Mouse (Mus musculus): ENCODE data around the gene Spock2. TPM values are rescaled to one million over a fixed set of nuclear protein-coding genes. Genes with fewer than 3 reads are reported as not detected.

Gene Spock2
- polyA plus RNA-seq, 1 experiment from 2014 or later: 19.2 TPM

DNA sequence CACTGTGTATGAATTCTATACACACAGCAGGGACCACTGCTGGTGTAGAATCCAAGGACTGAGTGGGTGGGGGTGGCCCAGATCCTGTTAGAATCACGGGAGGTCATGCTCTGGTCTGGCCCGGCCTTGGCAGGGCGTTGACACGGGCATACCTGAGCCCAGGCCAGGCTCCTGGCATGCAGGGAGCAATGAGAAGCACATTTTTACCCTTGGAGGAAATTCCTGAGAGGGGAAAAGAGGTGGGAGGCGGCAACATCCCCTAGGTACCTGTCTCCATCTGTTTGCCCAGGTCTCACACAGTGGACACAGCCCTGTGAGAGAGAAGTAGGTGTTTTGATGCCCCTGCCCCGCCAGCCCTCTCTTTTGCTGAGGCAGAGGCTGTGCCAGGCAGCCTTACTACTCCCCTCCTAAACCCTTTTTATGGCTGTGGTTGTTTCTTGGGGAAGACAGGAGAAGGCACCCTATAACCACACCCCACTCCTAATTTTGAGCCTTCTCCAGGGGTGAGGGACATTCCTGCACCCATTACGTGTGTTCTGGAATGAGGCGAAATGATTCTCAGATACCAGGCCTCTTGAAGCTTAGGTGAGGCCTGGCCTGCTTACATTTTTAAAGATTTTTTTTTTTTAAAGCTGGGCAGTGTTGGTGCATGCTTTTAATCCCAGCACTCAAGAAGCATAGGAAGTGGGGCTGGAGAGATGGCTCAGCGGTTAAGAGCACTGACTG lies 8.1 kb downstream of the Spock2 start:
- DNase-seq (ENCODE audit: low spot score): no peak
- no peak overlapping the region for H3K4me3 ChIP-seq (ENCODE audit: low read depth, low read length)
- peaks cover 3% of the 10 kb centered on the region; the same call in 1 of the 2 replicates for H3K27me3 ChIP-seq (ENCODE audit: control insufficient read depth, insufficient read depth, low read length)

GRCm38 (mm10) chr10:60115345-60116185 lies 9.5 kb downstream of the Spock2 start:
- Histone ChIP-seq H3K4me2 (replicated peaks; ENCODE audit: low read depth, low read length) (peak overlapping the region; percentile 22), H3K4me3 (ENCODE audit: low read depth, low read length) (peak overlapping the region; percentile 1; the same call in 1 of the 2 replicates), H3K36me3 (ENCODE audit: control insufficient read depth, insufficient read depth, low read length) (no peaks in the 10 kb centered on the region), H3K27me3 (ENCODE audit: control insufficient read depth, insufficient read depth, low read length) (0 out of 2 replicates have a peak, but pooled peaks cover under 1% of the 10 kb centered on the region), H3K4me1 (replicated peaks; ENCODE audit: control insufficient read depth, insufficient read depth, low read length) (peaks cover 6% of the 10 kb centered on the region; the same call in 1 of the 2 replicates), H3K9ac (ENCODE audit: low read depth, low read length) (peak overlapping the region; percentile 19; the same call in 1 of the 2 replicates), H3K9me3 (ENCODE audit: control insufficient read depth, low read length) (no peaks in the 10 kb centered on the region), H3K27ac (ENCODE audit: low read depth, low read length) (peak overlapping the region; percentile 36; the same call in 1 of the 2 replicates)
- ATAC-seq (ENCODE audit: low FRiP score) (peak; percentile 79), DNase-seq (ENCODE audit: low spot score) (peak; percentile 68)
- 7% methylated on average over 14 of the region's 14 CpGs for WGBS

More for the DNA sequence above, 8.1 kb downstream of the Spock2 start:
- no peak for ATAC-seq (ENCODE audit: low FRiP score)
- no peaks in the 10 kb centered on the region for H3K36me3 ChIP-seq (ENCODE audit: control insufficient read depth, insufficient read depth, low read length)
- H3K9me3 ChIP-seq (ENCODE audit: control insufficient read depth, low read length): no peaks in the 10 kb centered on the region
- H3K27ac ChIP-seq (ENCODE audit: low read depth, low read length): no peak overlapping the region
- H3K9ac ChIP-seq (ENCODE audit: low read depth, low read length): no peak overlapping the region
- H3K4me2 ChIP-seq (replicated peaks; ENCODE audit: low read depth, low read length): no peak overlapping the region
- peaks cover 6% of the 10 kb centered on the region; the same call in 1 of the 2 replicates for H3K4me1 ChIP-seq (replicated peaks; ENCODE audit: control insufficient read depth, insufficient read depth, low read length)
- 90% methylated on average over 9 of the region's 9 CpGs for WGBS

GRCm38 (mm10) chr10:60116997-60117396 lies 11.0 kb downstream of the Spock2 start:
- DNase-seq (ENCODE audit: low spot score): no peak
- no peak overlapping the region for H3K4me3 ChIP-seq (ENCODE audit: low read depth, low read length)
- no peak overlapping the region for H3K27ac ChIP-seq (ENCODE audit: low read depth, low read length)
- H3K9ac ChIP-seq (ENCODE audit: low read depth, low read length): no peak overlapping the region
- no peaks in the 10 kb centered on the region for H3K9me3 ChIP-seq (ENCODE audit: control insufficient read depth, low read length)
- H3K27me3 ChIP-seq (ENCODE audit: control insufficient read depth, insufficient read depth, low read length): no peaks in the 10 kb centered on the region
- H3K4me2 ChIP-seq (replicated peaks; ENCODE audit: low read depth, low read length): no peak overlapping the region
- H3K36me3 ChIP-seq (ENCODE audit: control insufficient read depth, insufficient read depth, low read length): no peaks in the 10 kb centered on the region
- 49% methylated on average over 4 of the region's 4 CpGs for WGBS
- peaks cover 6% of the 10 kb centered on the region; the same call in 1 of the 2 replicates for H3K4me1 ChIP-seq (replicated peaks; ENCODE audit: control insufficient read depth, insufficient read depth, low read length)
- no peak for ATAC-seq (ENCODE audit: low FRiP score)

- H3K36me3 ChIP-seq (ENCODE audit: control insufficient read depth, insufficient read depth, low read length): no peaks in the 10 kb centered on the region
- ATAC-seq (ENCODE audit: low FRiP score) (no peak), DNase-seq (ENCODE audit: low spot score) (no peak)
- peaks cover 6% of the 10 kb centered on the region; the same call in 1 of the 2 replicates for H3K4me1 ChIP-seq (replicated peaks; ENCODE audit: control insufficient read depth, insufficient read depth, low read length)
- WGBS: 73% methylated on average over 7 of the region's 7 CpGs
- no peaks in the 10 kb centered on the region for H3K27me3 ChIP-seq (ENCODE audit: control insufficient read depth, insufficient read depth, low read length)
- no peak overlapping the region for H3K27ac ChIP-seq (ENCODE audit: low read depth, low read length)
- no peak overlapping the region for H3K4me2 ChIP-seq (replicated peaks; ENCODE audit: low read depth, low read length)
- H3K4me3 ChIP-seq (ENCODE audit: low read depth, low read length): no peak overlapping the region
- no peaks in the 10 kb centered on the region for H3K9me3 ChIP-seq (ENCODE audit: control insufficient read depth, low read length)
- no peak overlapping the region for H3K9ac ChIP-seq (ENCODE audit: low read depth, low read length)
These were observed 12.4 kb downstream of the Spock2 start for GRCm38 (mm10) chr10:60118464-60118863.

- Histone ChIP-seq H3K4me1 (replicated peaks; ENCODE audit: control insufficient read depth, insufficient read depth, low read length) (peaks cover 5% of the 10 kb centered on the region; the same call in 1 of the 2 replicates), H3K9me3 (ENCODE audit: control insufficient read depth, low read length) (no peaks in the 10 kb centered on the region), H3K27ac (ENCODE audit: low read depth, low read length) (no peak overlapping the region), H3K9ac (ENCODE audit: low read depth, low read length) (no peak overlapping the region), H3K27me3 (ENCODE audit: control insufficient read depth, insufficient read depth, low read length) (no peaks in the 10 kb centered on the region), H3K4me2 (replicated peaks; ENCODE audit: low read depth, low read length) (no peak overlapping the region), H3K36me3 (ENCODE audit: control insufficient read depth, insufficient read depth, low read length) (no peaks in the 10 kb centered on the region), H3K4me3 (ENCODE audit: low read depth, low read length) (no peak overlapping the region)
- ATAC-seq (ENCODE audit: low FRiP score) (no peak), DNase-seq (ENCODE audit: low spot score) (no peak)
- 74% methylated on average over 4 of the region's 4 CpGs for WGBS
These were observed 14.6 kb downstream of the Spock2 start for GRCm38 (mm10) chr10:60120630-60121029.

- Histone ChIP-seq H3K9ac (ENCODE audit: low read depth, low read length) (no peak overlapping the region), H3K4me3 (ENCODE audit: low read depth, low read length) (no peak overlapping the region), H3K36me3 (ENCODE audit: control insufficient read depth, insufficient read depth, low read length) (no peaks in the 10 kb centered on the region), H3K27ac (ENCODE audit: low read depth, low read length) (no peak overlapping the region), H3K9me3 (ENCODE audit: control insufficient read depth, low read length) (no peaks in the 10 kb centered on the region), H3K27me3 (ENCODE audit: control insufficient read depth, insufficient read depth, low read length) (no peaks in the 10 kb centered on the region; the same call in 1 of the 2 replicates), H3K4me1 (replicated peaks; ENCODE audit: control insufficient read depth, insufficient read depth, low read length) (no peaks in the 10 kb centered on the region), H3K4me2 (replicated peaks; ENCODE audit: low read depth, low read length) (no peak overlapping the region)
- ATAC-seq (ENCODE audit: low FRiP score): no peak
- peak; percentile 46 for DNase-seq (ENCODE audit: low spot score)
- WGBS: 64% methylated on average over 6 of the region's 6 CpGs
These were observed 18.1 kb downstream of the Spock2 start for GRCm38 (mm10) chr10:60124078-60124477.

DNA sequence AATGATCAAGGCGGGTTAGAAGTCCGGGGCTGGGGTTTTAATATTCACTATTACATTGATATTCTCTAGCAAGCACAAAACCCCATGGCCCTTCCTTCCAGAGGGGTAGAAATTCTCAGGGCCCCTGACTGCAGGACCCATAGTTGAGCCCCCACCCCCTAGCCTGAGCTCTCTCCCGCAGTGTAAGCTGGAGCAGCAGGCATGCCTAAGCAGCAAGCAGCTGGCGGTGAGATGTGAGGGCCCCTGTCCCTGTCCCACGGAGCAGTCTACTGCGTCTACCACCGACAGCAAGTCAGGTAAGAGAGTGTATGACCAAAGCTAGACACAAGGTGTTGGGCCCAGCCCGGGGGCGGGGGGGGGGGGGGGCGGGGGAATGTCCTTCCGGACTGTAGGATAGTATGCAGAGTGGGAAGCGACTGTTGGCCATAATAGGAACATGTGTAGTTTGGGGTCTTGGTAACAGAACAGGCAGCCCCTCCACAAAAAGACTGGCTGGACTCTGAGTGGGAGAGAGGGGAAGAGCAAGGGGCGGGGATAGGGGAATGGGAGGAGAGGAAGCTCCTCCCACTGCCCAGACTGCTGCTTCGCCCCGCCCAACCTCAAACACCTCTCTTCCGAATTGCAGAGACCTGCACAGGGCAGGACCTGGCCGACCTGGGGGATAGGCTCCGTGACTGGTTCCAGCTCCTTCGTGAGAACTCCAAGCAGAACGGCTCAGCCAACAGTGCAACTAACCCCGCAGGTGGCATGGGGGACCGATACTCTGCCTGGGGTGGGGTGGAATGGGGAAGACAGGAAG lies 19.7 kb downstream of the Spock2 start:
- Histone ChIP-seq H3K36me3 (ENCODE audit: control insufficient read depth, insufficient read depth, low read length) (no peaks in the 10 kb centered on the region; the same call in 1 of the 2 replicates), H3K9ac (ENCODE audit: low read depth, low read length) (no peak overlapping the region), H3K27ac (ENCODE audit: low read depth, low read length) (no peak overlapping the region), H3K4me2 (replicated peaks; ENCODE audit: low read depth, low read length) (no peak overlapping the region), H3K4me3 (ENCODE audit: low read depth, low read length) (no peak overlapping the region), H3K27me3 (ENCODE audit: control insufficient read depth, insufficient read depth, low read length) (no peaks in the 10 kb centered on the region; the same call in 1 of the 2 replicates), H3K4me1 (replicated peaks; ENCODE audit: control insufficient read depth, insufficient read depth, low read length) (no peaks in the 10 kb centered on the region), H3K9me3 (ENCODE audit: control insufficient read depth, low read length) (no peaks in the 10 kb centered on the region)
- ATAC-seq (ENCODE audit: low FRiP score) (0 out of 2 replicates have a peak, but pooled peaks have one; percentile 33), DNase-seq (ENCODE audit: low spot score) (no peak)
- 27% methylated on average over 19 of the region's 22 CpGs for WGBS

GRCm38 (mm10) chr10:60128287-60128686 lies 22.3 kb downstream of the Spock2 start:
- H3K4me2 ChIP-seq (replicated peaks; ENCODE audit: low read depth, low read length): no peak overlapping the region
- H3K9ac ChIP-seq (ENCODE audit: low read depth, low read length): no peak overlapping the region
- H3K27me3 ChIP-seq (ENCODE audit: control insufficient read depth, insufficient read depth, low read length): no peaks in the 10 kb centered on the region; the same call in 1 of the 2 replicates
- ATAC-seq (ENCODE audit: low FRiP score): no peak
- H3K36me3 ChIP-seq (ENCODE audit: control insufficient read depth, insufficient read depth, low read length): no peaks in the 10 kb centered on the region; the same call in 1 of the 2 replicates
- no peak overlapping the region for H3K4me3 ChIP-seq (ENCODE audit: low read depth, low read length)
- WGBS: 91% methylated on average over 9 of the region's 9 CpGs
- DNase-seq (ENCODE audit: low spot score): no peak
- no peaks in the 10 kb centered on the region for H3K4me1 ChIP-seq (replicated peaks; ENCODE audit: control insufficient read depth, insufficient read depth, low read length)
- no peaks in the 10 kb centered on the region for H3K9me3 ChIP-seq (ENCODE audit: control insufficient read depth, low read length)
- H3K27ac ChIP-seq (ENCODE audit: low read depth, low read length): no peak overlapping the region

Measured in hindbrain, embryonic 11.5 days (tissue).